8 mouse cellular contexts compared by ENCODE assay signal in the genomic region with DNA sequence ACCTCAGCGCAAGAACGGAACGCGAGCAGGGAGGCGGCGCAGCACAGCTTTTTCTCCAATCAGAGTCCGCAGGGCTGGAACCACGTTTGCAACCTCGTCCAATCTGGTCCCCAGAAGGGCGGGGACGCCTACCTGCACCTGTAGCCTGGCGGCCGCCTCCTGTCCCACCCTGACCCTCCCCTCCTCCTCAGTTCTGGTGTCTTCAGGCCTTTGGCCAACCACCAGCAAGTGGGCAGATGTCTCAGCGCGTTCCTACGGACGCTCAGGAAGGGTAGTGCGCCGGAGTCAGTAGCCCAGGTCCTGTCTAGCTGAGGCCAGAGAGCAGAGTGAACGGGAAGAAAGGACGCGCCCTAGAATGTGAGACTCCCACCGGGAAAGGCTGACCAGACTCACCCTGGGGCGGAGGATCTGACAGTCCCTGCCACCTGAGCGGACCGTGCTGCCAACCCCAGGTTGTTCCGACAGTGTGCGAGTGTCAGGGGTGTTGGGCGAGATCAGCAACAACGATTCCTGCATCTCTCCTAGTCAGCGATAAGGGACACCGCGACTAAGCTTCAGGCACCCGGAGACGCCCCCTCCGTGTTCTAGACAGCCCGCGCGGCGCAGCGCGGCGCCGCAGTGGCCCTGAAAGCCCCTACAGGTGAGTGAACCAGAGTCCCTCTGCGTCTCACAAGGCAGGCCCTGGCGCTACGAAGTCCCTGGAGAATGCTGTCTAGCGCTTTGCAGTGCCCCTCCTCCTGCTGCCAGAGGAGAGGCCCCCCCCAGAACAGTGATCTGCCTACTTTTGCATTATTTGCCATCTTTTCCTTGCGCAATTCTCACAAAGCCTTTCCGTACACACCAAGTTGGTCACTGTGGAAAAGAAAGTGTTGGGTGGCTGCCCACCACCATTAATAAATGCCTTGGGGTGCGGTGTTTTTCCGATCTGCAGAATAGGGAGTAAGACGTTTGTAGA. TPM values are rescaled to one million over a fixed set of nuclear protein-coding genes. Genes with fewer than 3 reads are reported as not detected.
DNase-seq lines count a peak whose midpoint lies in the region; ATAC-seq and TF ChIP-seq lines count a peak whose summit lies in the region.

No protein-coding gene starts in this region.

- H3K4me1 ChIP-seq in ES-E14 (ENCODE audit: control insufficient read depth in 2 of 2, insufficient read depth in 2 of 2, low read length in 2 of 2, poor library complexity in 1 of 2), result 0 out of 4 replicates have a peak, but pooled peaks cover 0 to 3% of the 10 kb centered on the region in 2 experiments
- peaks cover 24% of the 10 kb centered on the region for H3K4me1 ChIP-seq in forebrain, embryonic 16.5 days (replicated peaks; ENCODE audit: control insufficient read depth, insufficient read depth, low read length)
- peaks cover 16% of the 10 kb centered on the region for H3K4me1 ChIP-seq in neural tube, embryonic 14.5 days (ENCODE audit: control insufficient read depth, insufficient read depth, low read length)

- no peaks in the 10 kb centered on the region for H3K9me3 ChIP-seq in ES-E14 (ENCODE audit: control insufficient read depth, insufficient read depth, low read depth, low read length)
- H3K9me3 ChIP-seq in forebrain, embryonic 16.5 days (ENCODE audit: control insufficient read depth, low read length), result no peaks in the 10 kb centered on the region
- no peaks in the 10 kb centered on the region for H3K9me3 ChIP-seq in neural tube, embryonic 14.5 days (ENCODE audit: control insufficient read depth, low read length)

- H3K9ac ChIP-seq in ES-E14 (ENCODE audit: insufficient read depth, low read depth, low read length, poor library complexity, severe bottlenecking), result no peak overlapping the region
- peak overlapping the region; percentile 53 for H3K9ac ChIP-seq in forebrain, embryonic 16.5 days (replicated peaks; ENCODE audit: low read depth, low read length)
- H3K9ac ChIP-seq in neural tube, embryonic 14.5 days (replicated peaks; ENCODE audit: low read depth, low read length), result peak overlapping the region; percentile 34; the same call in 1 of the 2 replicates

- H3K27ac ChIP-seq in ES-E14 (ENCODE audit: insufficient read depth, low read depth, low read length, poor library complexity, severe bottlenecking), result no peak overlapping the region
- H3K27ac ChIP-seq in forebrain, embryonic 16.5 days (ENCODE audit: low read length), result no peak overlapping the region
- H3K27ac ChIP-seq in neural tube, embryonic 14.5 days (ENCODE audit: low read depth, low read length), result no peak overlapping the region

- under 1% methylated on average over 53 of the region's 53 CpGs for WGBS in forebrain, embryonic 16.5 days
- under 1% methylated on average over 53 of the region's 53 CpGs for WGBS in neural tube, embryonic 14.5 days

- H3K27me3 ChIP-seq in forebrain, embryonic 16.5 days (replicated peaks; ENCODE audit: control insufficient read depth, insufficient read depth, low read length), result peaks cover 19% of the 10 kb centered on the region
- peaks cover 30% of the 10 kb centered on the region for H3K27me3 ChIP-seq in neural tube, embryonic 14.5 days (ENCODE audit: control insufficient read depth, insufficient read depth, low read length)

- in situ Hi-C loops in ES-E14 (cut with MboI; ENCODE audit: low sequenced_read_pairs in 2 of 2, unreplicated experiment in 2 of 2), result no loop called here

- H3K36me3 ChIP-seq in ES-E14 (ENCODE audit: control insufficient read depth, insufficient read depth, low read length, poor library complexity, severe bottlenecking), result no peaks in the 10 kb centered on the region
- H3K36me3 ChIP-seq in forebrain, embryonic 16.5 days (ENCODE audit: control insufficient read depth, insufficient read depth), result no peaks in the 10 kb centered on the region
- no peaks in the 10 kb centered on the region for H3K36me3 ChIP-seq in neural tube, embryonic 14.5 days (ENCODE audit: control insufficient read depth, insufficient read depth, low read length)

- peak overlapping the region; percentile 41 to 77 for H3K4me3 ChIP-seq in ES-E14 (ENCODE audit: insufficient read depth in 1 of 2, low read depth in 1 of 2, low read length in 2 of 2, poor library complexity in 1 of 2, severe bottlenecking in 1 of 2)
- H3K4me3 ChIP-seq in forebrain, embryonic 16.5 days (replicated peaks; ENCODE audit: low read length), result peak overlapping the region; percentile 61
- peak overlapping the region; percentile 41 for H3K4me3 ChIP-seq in neural tube, embryonic 14.5 days (ENCODE audit: low read depth, low read length)

- peak; percentile 36 for DNase-seq in ES-E14 (ENCODE audit: low read depth, low spot score)
- peak; percentile 65 for DNase-seq in cerebellum, adult 11-12 months
- DNase-seq in layer of hippocampus, adult 8-10 months (ENCODE audit: low spot score in 2 of 2), result peak; percentile 18 to 53
- DNase-seq in lung, adult 18-20 months, result peak; percentile 77 to 79
- peak; percentile 23 to 60 for DNase-seq in urinary bladder, postnatal 36 days (ENCODE audit: low spot score in 2 of 2)

- peak overlapping the region; percentile 96 for H3K4me2 ChIP-seq in forebrain, embryonic 16.5 days (ENCODE audit: low read length)
- peak overlapping the region; percentile 96 for H3K4me2 ChIP-seq in neural tube, embryonic 14.5 days (ENCODE audit: low read depth, low read length)

- ATAC-seq in forebrain, embryonic 16.5 days, result peak; percentile 85
- peak; percentile 72 to 79 for ATAC-seq in hematopoietic stem cell, adult 5-6 weeks (replicated peaks in 1 of 2; ENCODE audit: insufficient read depth in 1 of 2, low FRiP score in 2 of 2, low TSS enrichment in 1 of 2, low read depth in 1 of 2, poor library complexity in 2 of 2, severe bottlenecking in 2 of 2)
- ATAC-seq in neural tube, embryonic 14.5 days (ENCODE audit: low read depth), result peak; percentile 89

TF ChIP-seq in ES-E14, 5 proteins besides CTCF, POLR2A, EP300 and RAD21:
- TF ChIP-seq ZNF384 (IDR thresholded peaks at IDR 0.05; ENCODE audit: low read depth, low read length) (no peak), CHD2 (IDR thresholded peaks at IDR 0.05; ENCODE audit: low read depth, low read length) (no peak), HCFC1 (IDR thresholded peaks at IDR 0.05; ENCODE audit: borderline replicate concordance, insufficient read depth, low read length) (no peak), MAFK (IDR thresholded peaks at IDR 0.05; ENCODE audit: insufficient read depth, low read depth, low read length) (no peak), ZC3H11A (IDR thresholded peaks at IDR 0.05; ENCODE audit: borderline replicate concordance, low read depth, low read length) (no peak)

RNA-seq across cellular contexts. Expression of a gene that starts 1.3 kb away (rescaled TPM):
- 0.32 and 0.36 TPM in 2 replicates for total RNA-seq in ES-E14 (2012; rRNA removed)
- polyA plus RNA-seq in forebrain, embryonic 16.5 days (2015; fragmentation: Nextera tagmentation; extraction: Ambion mirVana), result 2.7 and 2.8 TPM in 2 replicates
- 2.2 and 3.6 TPM in 2 replicates for total RNA-seq in hematopoietic stem cell, adult 5-6 weeks (2017)
- 1 to 10 TPM in 2 of 4 experiments, under 1 TPM in 2; 0.85 to 1.9 (median 1.2) TPM for total RNA-seq in layer of hippocampus, adult 8-10 months (2022)
- polyA plus RNA-seq in neural tube, embryonic 14.5 days (2014; fragmentation: Nextera tagmentation; extraction: Ambion mirVana), result 1.0 and 1.3 TPM in 2 replicates
